Mouse (Mus musculus) granulocyte monocyte progenitor cell, adult 5-6 weeks (primary cell): ENCODE results near the gene Fam228a. TPM values are rescaled to one million over a fixed set of nuclear protein-coding genes. Genes with fewer than 3 reads are reported as not detected.

Source experiments
- ATAC-seq: replicated peaks from 2 replicates; pipeline ENCODE4 v1.8.0; 2016; ENCODE audit warnings: mild to moderate bottlenecking, moderate TSS enrichment, inconsistent platforms; ENCODE audit not compliant: poor library complexity, severe bottlenecking
- total RNA-seq, 2 experiments: library from RNA; stranded (forward) in 1 of 2; stranded (reverse) in 1 of 2; fragments of 200-712, 200-1000 nt in 1 of 2; fragments of >200 nt in 1 of 2; fragmentation: Nextera tagmentation in 1 of 2; gene quantifications; 2 replicates each; pipeline ENCODE4 v1.2.3; 2014 to 2017

The Fam228a gene
- total RNA-seq, 2 experiments from 2014 or later = 0.26 TPM; not detected in 1

- ATAC-seq = no peak
Measured at GRCm38 (mm10) chr12:4664929-4665674, 73.1 kb downstream of the Fam228a start.

Other genes starting within 250 kb of the Fam228a start
- 61.0 and 119 TPM in 2 replicates for gene Itsn2, start 145.8 kb downstream of the Fam228a start, total RNA-seq (2014; fragmentation: Nextera tagmentation)
- gene Itsn2, start 145.8 kb downstream of the Fam228a start, total RNA-seq (2017) = 117 and 145 TPM in 2 replicates
- not detected in 2 replicates for gene Gm3625, start 145.5 kb downstream of the Fam228a start, total RNA-seq (2014; fragmentation: Nextera tagmentation)
- not detected in 2 replicates for gene Gm3625, start 145.5 kb downstream of the Fam228a start, total RNA-seq (2017)
- gene Pfn4, start 30.6 kb upstream of the Fam228a start, total RNA-seq (2014; fragmentation: Nextera tagmentation) = 0.70 TPM in 1 of 2 replicates, not detected in the other
- gene Pfn4, start 30.6 kb upstream of the Fam228a start, total RNA-seq (2017) = 0.78 and 1.3 TPM in 2 replicates
- gene Fam228b, start 30.8 kb upstream of the Fam228a start, total RNA-seq (2014; fragmentation: Nextera tagmentation) = 0.45 and 1.3 TPM in 2 replicates
- gene Fam228b, start 30.8 kb upstream of the Fam228a start, total RNA-seq (2017) = 0.90 and 0.93 TPM in 2 replicates
- 202 and 249 TPM in 2 replicates for gene Sf3b6, start 79.1 kb upstream of the Fam228a start, total RNA-seq (2014; fragmentation: Nextera tagmentation)
- 134 and 198 TPM in 2 replicates for gene Sf3b6, start 79.1 kb upstream of the Fam228a start, total RNA-seq (2017)
- 13.7 and 28.2 TPM in 2 replicates for gene Fkbp1b, start 103.2 kb upstream of the Fam228a start, total RNA-seq (2014; fragmentation: Nextera tagmentation)
- 18.2 and 35.0 TPM in 2 replicates for gene Fkbp1b, start 103.2 kb upstream of the Fam228a start, total RNA-seq (2017)
- 19.7 and 22.7 TPM in 2 replicates for gene Wdcp, start 104.9 kb upstream of the Fam228a start, total RNA-seq (2014; fragmentation: Nextera tagmentation)
- 4.6 and 9.0 TPM in 2 replicates for gene Wdcp, start 104.9 kb upstream of the Fam228a start, total RNA-seq (2017)
- gene Mfsd2b, start 135.9 kb upstream of the Fam228a start, total RNA-seq (2014; fragmentation: Nextera tagmentation) = 5.8 and 7.5 TPM in 2 replicates
- 1.2 and 2.2 TPM in 2 replicates for gene Mfsd2b, start 135.9 kb upstream of the Fam228a start, total RNA-seq (2017)
- gene Ubxn2a, start 169.3 kb upstream of the Fam228a start, total RNA-seq (2014; fragmentation: Nextera tagmentation) = 20.4 and 31.6 TPM in 2 replicates
- 25.5 and 40.2 TPM in 2 replicates for gene Ubxn2a, start 169.3 kb upstream of the Fam228a start, total RNA-seq (2017)
- gene Atad2b, start 178.9 kb upstream of the Fam228a start, total RNA-seq (2014; fragmentation: Nextera tagmentation) = 47.0 and 49.0 TPM in 2 replicates
- gene Atad2b, start 178.9 kb upstream of the Fam228a start, total RNA-seq (2017) = 35.5 and 43.8 TPM in 2 replicates